16 mouse cellular contexts compared by ENCODE assay signal in genomic region chr3:39669145-39669544, GRCm38 (mm10).
"Had no signal": no experiment of that assay in that cellular context is flagged by ENCODE, and none has a peak within 500 bp of the region (broad histone marks: within the 10 kb centered on the region; RNA-seq: fewer than 3 reads in every experiment).

No protein-coding gene starts in this region.

- H3K4me2 ChIP-seq: neural tube, embryonic 13.5 days; neural tube, embryonic 15.5 days; stomach, embryonic 15.5 days had no signal

- H3K27me3 ChIP-seq: neural tube, embryonic 13.5 days; neural tube, embryonic 15.5 days; stomach, embryonic 15.5 days had no signal

- DNase-seq: retina, postnatal 1 day; right cerebral cortex, adult 18-20 months; right cerebral cortex, postnatal 14 days; right cerebral cortex, postnatal 25 days; right cerebral cortex, postnatal 4 days; spleen, adult 18-20 months; thymus, adult 18-20 months; thymus, adult 2 months; thymus, postnatal 14 days; thymus, postnatal 25 days; thymus, postnatal 36 days; thymus, postnatal 4 days had no signal

- H3K4me1 ChIP-seq: neural tube, embryonic 13.5 days; neural tube, embryonic 15.5 days had no signal

- H3K9me3 ChIP-seq: neural tube, embryonic 13.5 days; neural tube, embryonic 15.5 days; stomach, embryonic 15.5 days had no signal

- H3K27ac ChIP-seq: neural tube, embryonic 13.5 days; neural tube, embryonic 15.5 days; stomach, embryonic 15.5 days; stomach, postnatal 0 days had no signal

- H3K36me3 ChIP-seq: neural tube, embryonic 13.5 days; neural tube, embryonic 15.5 days; stomach, embryonic 15.5 days had no signal

- H3K9ac ChIP-seq: neural tube, embryonic 13.5 days; neural tube, embryonic 15.5 days; stomach, embryonic 15.5 days had no signal

- H3K4me3 ChIP-seq: neural tube, embryonic 13.5 days; neural tube, embryonic 15.5 days; stomach, embryonic 15.5 days had no signal
